ENCODE assay signal across 8 mouse cellular contexts in the genomic region with DNA sequence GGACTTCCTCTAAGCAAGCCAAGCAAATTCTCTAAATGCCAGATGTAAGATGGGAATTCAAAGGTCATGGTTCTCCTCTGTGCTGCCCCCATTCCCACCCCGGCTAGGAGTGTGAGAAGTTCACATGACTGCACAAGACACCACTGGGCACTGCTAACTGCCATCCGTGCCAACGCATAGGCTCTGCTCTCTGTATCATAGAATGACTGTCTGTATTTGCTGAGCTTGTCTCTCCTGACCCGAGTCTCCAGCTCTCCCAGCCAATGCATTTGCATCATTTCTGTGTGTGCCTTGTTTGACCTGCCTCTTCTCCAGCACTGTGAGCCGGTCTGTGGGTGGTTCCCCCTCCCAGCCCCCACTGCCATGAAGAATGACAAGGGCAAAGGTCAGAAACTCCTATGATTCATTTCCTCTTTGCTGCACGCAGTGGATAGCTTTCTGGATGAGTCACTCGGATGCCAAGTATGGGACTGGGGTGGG. TPM values are rescaled to one million over a fixed set of nuclear protein-coding genes. Genes with fewer than 3 reads are reported as not detected.
A peak's percentile ranks its signal among the peaks of the same experiment; 100 is the strongest.
DNase-seq lines count a peak whose midpoint lies in the region; ATAC-seq and TF ChIP-seq lines count a peak whose summit lies in the region.

No protein-coding gene starts in this region.

- peak; percentile 9 for DNase-seq in CD4-positive helper T cell, adult 2 months (ENCODE audit: low read depth, low spot score)
- DNase-seq in Patski (ENCODE audit: low read depth, low spot score) = no peak
- DNase-seq in heart, adult 18-20 months = peak; percentile 52 to 62
- peak; percentile 70 for DNase-seq in kidney, adult 9 months
- peak; percentile 67 to 70 for DNase-seq in lung, postnatal 4 days
- no peak for DNase-seq in thymus, postnatal 4 days
- DNase-seq in cerebellum, adult 11-12 months = no peak
- no peak for DNase-seq in layer of hippocampus, postnatal 25 days (ENCODE audit: extremely low spot score in 1 of 2, low spot score in 1 of 2)

- no peak for TF ChIP-seq CTCF in Patski (IDR thresholded peaks at IDR 0.05)

- CTCF ChIA-PET in Patski (lab: Charles Lee) = interaction anchor here (1.1 to 1.3 kb wide), 2 partner anchors 36 to 38 kb away, joined by 3 read pairs; a partner anchor contains a TSS

- no peaks in the 10 kb centered on the region for H3K27me3 ChIP-seq in Patski

- POLR2A ChIA-PET in Patski (lab: Charles Lee) = interaction anchor here (0.7 to 0.9 kb wide), 2 partner anchors 15 to 16 kb away, joined by 3 read pairs; no protein-coding TSS in a partner anchor

- ATAC-seq in Patski = peak; percentile 58

- in situ Hi-C loops in Patski (cut with MboI; ENCODE audit: low pct_unique_long_range_greater_than_20kb) = no loop called here

RNA-seq across cellular contexts. Expression of a gene that starts 37.7 kb away (rescaled TPM):
- 18.4 TPM for polyA plus RNA-seq in Patski (2021)
- total RNA-seq in heart, adult 18-20 months (2021) = 10 to 100 TPM in 1 of 2 experiments, 1 to 10 TPM in 1; 9.7 to 18.7 TPM
- 10 to 100 TPM; 19.6 to 22.3 TPM for total RNA-seq in layer of hippocampus, postnatal 25 days (2021)

Comparison
In these comparisons a context has a peak if more than half of its experiments do, and no peak if none do; other contexts are left out.
1. DNase-seq: peak in CD4-positive helper T cell, adult 2 months (single experiment), heart, adult 18-20 months (2 of 2), kidney, adult 9 months (single experiment) and lung, postnatal 4 days (2 of 2); none in Patski (single experiment), thymus, postnatal 4 days (single experiment), cerebellum, adult 11-12 months (single experiment) and layer of hippocampus, postnatal 25 days (0 of 2).